Mouse (Mus musculus) testis, adult 2 months (tissue): ENCODE measurements at regions not wholly inside any gene's neighbourhood (a gene's known extent, or its start where the extent isn't known, plus 50 kb on each side); places are given as distances from the start of the nearest gene placed in this dataset.

ENCODE experiments used
- H3K27ac ChIP-seq: fragments of 200-500 bp; 2 replicates; pipeline ENCODE4 v1.5.1; 2012; ENCODE audit warnings: low read depth, low read length; ENCODE audit not compliant: control insufficient read depth, insufficient read depth
- H3K27me3 ChIP-seq: fragments of 200-500 bp; 2 replicates; pipeline ENCODE4 v1.6.1; 2012; ENCODE audit warnings: mild to moderate bottlenecking, low read length, moderate library complexity; ENCODE audit not compliant: control insufficient read depth, insufficient read depth
- H3K36me3 ChIP-seq: fragments of 200-500 bp; 2 replicates; pipeline ENCODE4 v1.6.1; 2012; ENCODE audit warnings: mild to moderate bottlenecking, low read length; ENCODE audit not compliant: control insufficient read depth, insufficient read depth
- H3K4me1 ChIP-seq: fragments of 200-500 bp; 2 replicates; pipeline ENCODE4 v1.6.1; 2012; ENCODE audit warnings: low read length; ENCODE audit not compliant: control insufficient read depth, insufficient read depth
- H3K4me3 ChIP-seq: fragments of 200-500 bp; 2 replicates; pipeline ENCODE4 v1.5.1; 2012; ENCODE audit warnings: low read depth, mild to moderate bottlenecking, low read length, moderate library complexity, mixed read lengths; ENCODE audit not compliant: control insufficient read depth
- CTCF ChIP-seq: fragments of 200-500 bp; IDR thresholded peaks from 2 replicates; pipeline ENCODE4 v1.5.1; 2012; ENCODE audit warnings: low read depth, mild to moderate bottlenecking, inconsistent platforms, low read length, moderate library complexity; ENCODE audit not compliant: control insufficient read depth, insufficient read depth, insufficient replicate concordance
- POLR2A ChIP-seq: fragments of 200-500 bp; IDR thresholded peaks from 2 replicates; pipeline ENCODE4 v1.6.1; 2012; ENCODE audit warnings: low read depth, mild to moderate bottlenecking, inconsistent platforms, low read length, moderate library complexity; ENCODE audit not compliant: control insufficient read depth

- peak overlapping the region; percentile 47 for H3K4me3 ChIP-seq
- no peaks in the 10 kb centered on the region for H3K36me3 ChIP-seq
- no peak overlapping the region for H3K27ac ChIP-seq
- H3K27me3 ChIP-seq, result no peaks in the 10 kb centered on the region
- TF ChIP-seq CTCF, result no peak
- TF ChIP-seq POLR2A, result no peak
- H3K4me1 ChIP-seq, result no peaks in the 10 kb centered on the region
These were observed 178.0 kb upstream of the Lpp start for GRCm38 (mm10) chr16:24215353-24215752.

GRCm38 (mm10) chr16:24213577-24213976 is 179.7 kb upstream of the Lpp start:
- Histone ChIP-seq H3K4me3 (no peak overlapping the region), H3K27me3 (no peaks in the 10 kb centered on the region), H3K4me1 (no peaks in the 10 kb centered on the region), H3K27ac (no peak overlapping the region), H3K36me3 (no peaks in the 10 kb centered on the region)
- TF ChIP-seq POLR2A (no peak), CTCF (no peak)

GRCm38 (mm10) chr16:24212702-24213101 is 180.6 kb upstream of the Lpp start:
- Histone ChIP-seq H3K27me3 (no peaks in the 10 kb centered on the region), H3K27ac (no peak overlapping the region), H3K4me3 (no peak overlapping the region), H3K4me1 (no peaks in the 10 kb centered on the region), H3K36me3 (no peaks in the 10 kb centered on the region)
- TF ChIP-seq POLR2A (no peak), CTCF (no peak)

GRCm38 (mm10) chr16:24211588-24211987 is 181.7 kb upstream of the Lpp start:
- TF ChIP-seq POLR2A (no peak), CTCF (no peak)
- Histone ChIP-seq H3K4me1 (no peaks in the 10 kb centered on the region), H3K4me3 (no peak overlapping the region), H3K27ac (no peak overlapping the region), H3K27me3 (no peaks in the 10 kb centered on the region), H3K36me3 (no peaks in the 10 kb centered on the region)

- Histone ChIP-seq H3K27me3 (no peaks in the 10 kb centered on the region), H3K36me3 (no peaks in the 10 kb centered on the region), H3K27ac (no peak overlapping the region), H3K4me3 (no peak overlapping the region), H3K4me1 (no peaks in the 10 kb centered on the region)
- TF ChIP-seq CTCF, result no peak
- no peak for TF ChIP-seq POLR2A
These were observed 184.4 kb upstream of the Lpp start for GRCm38 (mm10) chr16:24208876-24209275.

GRCm38 (mm10) chr16:24208118-24208517 is 185.2 kb upstream of the Lpp start:
- no peaks in the 10 kb centered on the region for H3K27me3 ChIP-seq
- TF ChIP-seq POLR2A (no peak), CTCF (no peak)

GRCm38 (mm10) chr16:24207056-24207455 is 186.3 kb upstream of the Lpp start:
- Histone ChIP-seq H3K4me3 (no peak overlapping the region), H3K27me3 (no peaks in the 10 kb centered on the region), H3K4me1 (no peaks in the 10 kb centered on the region), H3K27ac (no peak overlapping the region), H3K36me3 (no peaks in the 10 kb centered on the region)
- TF ChIP-seq POLR2A, result no peak
- TF ChIP-seq CTCF, result no peak

More at GRCm38 (mm10) chr16:24208118-24208517, 185.2 kb upstream of the Lpp start:
- Histone ChIP-seq H3K27ac (no peak overlapping the region), H3K4me1 (no peaks in the 10 kb centered on the region), H3K36me3 (no peaks in the 10 kb centered on the region), H3K4me3 (no peak overlapping the region)

- Histone ChIP-seq H3K4me1 (no peaks in the 10 kb centered on the region), H3K27me3 (no peaks in the 10 kb centered on the region), H3K36me3 (no peaks in the 10 kb centered on the region), H3K27ac (no peak overlapping the region), H3K4me3 (no peak overlapping the region)
- TF ChIP-seq CTCF, result no peak
- no peak for TF ChIP-seq POLR2A
These were observed 186.8 kb upstream of the Lpp start for GRCm38 (mm10) chr16:24206461-24206861.
